Mouse (Mus musculus): ENCODE results near the gene Nudt22. TPM values are rescaled to one million over a fixed set of nuclear protein-coding genes. Genes with fewer than 3 reads are reported as not detected.

Gene Nudt22
- polyA plus RNA-seq, 1 experiment from 2014 or later, result 19.1 TPM

- peaks cover 51% of the 10 kb centered on the region for H3K4me1 ChIP-seq
- H3K27ac ChIP-seq (replicated peaks), result peak overlapping the region; percentile 82
- no peaks in the 10 kb centered on the region for H3K9me3 ChIP-seq (replicated peaks)
- DNase-seq (ENCODE audit: low spot score), result peak; percentile 73
- peaks cover 60% of the 10 kb centered on the region for H3K27me3 ChIP-seq (ENCODE audit: low read depth, poor library complexity, severe bottlenecking)
- peaks cover 10% of the 10 kb centered on the region for H3K36me3 ChIP-seq
- WGBS, result 2% methylated on average over 44 of the region's 55 CpGs
- peak overlapping the region; percentile 64 for H3K4me3 ChIP-seq
Observed at GRCm38 (mm10) chr19:6969665-6970381, 26.1 kb downstream of the Nudt22 start.

GRCm38 (mm10) chr19:6969291-6969664, 26.6 kb downstream of the Nudt22 start:
- H3K27me3 ChIP-seq (ENCODE audit: low read depth, poor library complexity, severe bottlenecking), result peaks cover 60% of the 10 kb centered on the region
- peak overlapping the region; percentile 82 for H3K27ac ChIP-seq (replicated peaks)
- H3K36me3 ChIP-seq, result peaks cover 15% of the 10 kb centered on the region
- H3K9me3 ChIP-seq (replicated peaks), result no peaks in the 10 kb centered on the region
- under 1% methylated on average over 20 of the region's 20 CpGs for WGBS
- H3K4me3 ChIP-seq, result peak overlapping the region; percentile 64
- no peak for DNase-seq (ENCODE audit: low spot score)
- H3K4me1 ChIP-seq, result peaks cover 50% of the 10 kb centered on the region

- Histone ChIP-seq H3K27ac (replicated peaks) (peak overlapping the region; percentile 82), H3K27me3 (ENCODE audit: low read depth, poor library complexity, severe bottlenecking) (peaks cover 60% of the 10 kb centered on the region), H3K4me1 (peaks cover 44% of the 10 kb centered on the region), H3K9me3 (replicated peaks) (no peaks in the 10 kb centered on the region), H3K36me3 (peaks cover 18% of the 10 kb centered on the region), H3K4me3 (peak overlapping the region; percentile 64)
- no peak for DNase-seq (ENCODE audit: low spot score)
- 13% methylated on average over 15 of the region's 15 CpGs for WGBS
Observed at GRCm38 (mm10) chr19:6968491-6969271, 27.2 kb downstream of the Nudt22 start.

GRCm38 (mm10) chr19:6956461-6956860, 39.5 kb downstream of the Nudt22 start:
- Histone ChIP-seq H3K4me3 (no peak overlapping the region), H3K27ac (replicated peaks) (no peak overlapping the region), H3K27me3 (ENCODE audit: low read depth, poor library complexity, severe bottlenecking) (no peaks in the 10 kb centered on the region), H3K9me3 (replicated peaks) (no peaks in the 10 kb centered on the region), H3K4me1 (peaks cover 19% of the 10 kb centered on the region), H3K36me3 (peaks cover 64% of the 10 kb centered on the region)
- no peak for DNase-seq (ENCODE audit: low spot score)
- 88% methylated on average over 10 of the region's 10 CpGs for WGBS

GRCm38 (mm10) chr19:6955424-6955823, 40.5 kb downstream of the Nudt22 start:
- Histone ChIP-seq H3K4me1 (peaks cover 20% of the 10 kb centered on the region), H3K4me3 (no peak overlapping the region), H3K9me3 (replicated peaks) (no peaks in the 10 kb centered on the region), H3K36me3 (peaks cover 62% of the 10 kb centered on the region), H3K27ac (replicated peaks) (0 out of 2 replicates have a peak overlapping the region, but pooled peaks have one; percentile 4), H3K27me3 (ENCODE audit: low read depth, poor library complexity, severe bottlenecking) (no peaks in the 10 kb centered on the region)
- 85% methylated on average over 7 of the region's 7 CpGs for WGBS
- no peak for DNase-seq (ENCODE audit: low spot score)

GRCm38 (mm10) chr19:6954046-6954445, 41.9 kb downstream of the Nudt22 start:
- H3K4me1 ChIP-seq, result peaks cover 33% of the 10 kb centered on the region
- no peaks in the 10 kb centered on the region for H3K27me3 ChIP-seq (ENCODE audit: low read depth, poor library complexity, severe bottlenecking)
- H3K4me3 ChIP-seq, result no peak overlapping the region
- no peak overlapping the region for H3K27ac ChIP-seq (replicated peaks)
- H3K9me3 ChIP-seq (replicated peaks), result no peaks in the 10 kb centered on the region
- DNase-seq (ENCODE audit: low spot score), result no peak
- WGBS, result 62% methylated on average over 9 of the region's 9 CpGs
- H3K36me3 ChIP-seq, result peaks cover 49% of the 10 kb centered on the region

GRCm38 (mm10) chr19:6952712-6953037, 43.2 kb downstream of the Nudt22 start:
- WGBS, result 28% methylated on average over 3 of the region's 3 CpGs
- Histone ChIP-seq H3K4me3 (peak overlapping the region; percentile 72), H3K27me3 (ENCODE audit: low read depth, poor library complexity, severe bottlenecking) (no peaks in the 10 kb centered on the region), H3K27ac (replicated peaks) (peak overlapping the region; percentile 97), H3K9me3 (replicated peaks) (no peaks in the 10 kb centered on the region), H3K36me3 (peaks cover 35% of the 10 kb centered on the region), H3K4me1 (peaks cover 33% of the 10 kb centered on the region)
- DNase-seq (ENCODE audit: low spot score), result no peak

GRCm38 (mm10) chr19:6951994-6952711, 43.8 kb downstream of the Nudt22 start:
- 4% methylated on average over 31 of the region's 31 CpGs for WGBS
- peak overlapping the region; percentile 72 for H3K4me3 ChIP-seq
- H3K27me3 ChIP-seq (ENCODE audit: low read depth, poor library complexity, severe bottlenecking), result no peaks in the 10 kb centered on the region
- peaks cover 33% of the 10 kb centered on the region for H3K4me1 ChIP-seq
- peak overlapping the region; percentile 97 for H3K27ac ChIP-seq (replicated peaks)
- DNase-seq (ENCODE audit: low spot score), result peak; percentile 69
- H3K9me3 ChIP-seq (replicated peaks), result no peaks in the 10 kb centered on the region
- H3K36me3 ChIP-seq, result peaks cover 31% of the 10 kb centered on the region

- Histone ChIP-seq H3K36me3 (peaks cover 25% of the 10 kb centered on the region), H3K4me3 (peak overlapping the region; percentile 72), H3K27me3 (ENCODE audit: low read depth, poor library complexity, severe bottlenecking) (no peaks in the 10 kb centered on the region), H3K9me3 (replicated peaks) (no peaks in the 10 kb centered on the region), H3K27ac (replicated peaks) (peak overlapping the region; percentile 97), H3K4me1 (peaks cover 33% of the 10 kb centered on the region)
- under 1% methylated on average over 35 of the region's 35 CpGs for WGBS
- DNase-seq (ENCODE audit: low spot score), result peak; percentile 94
Observed at GRCm38 (mm10) chr19:6951381-6951968, 44.4 kb downstream of the Nudt22 start.

- WGBS, result under 1% methylated on average over 28 of the region's 28 CpGs
- no peaks in the 10 kb centered on the region for H3K27me3 ChIP-seq (ENCODE audit: low read depth, poor library complexity, severe bottlenecking)
Observed at GRCm38 (mm10) chr19:6950613-6951153, 45.2 kb downstream of the Nudt22 start.

GRCm38 (mm10) chr19:6949951-6950350, 46.0 kb downstream of the Nudt22 start:
- DNase-seq (ENCODE audit: low spot score), result no peak
- H3K36me3 ChIP-seq, result peaks cover 22% of the 10 kb centered on the region
- 59% methylated on average over 5 of the region's 5 CpGs for WGBS
- no peaks in the 10 kb centered on the region for H3K9me3 ChIP-seq (replicated peaks)
- peak overlapping the region; percentile 97 for H3K27ac ChIP-seq (replicated peaks)
- peaks cover 33% of the 10 kb centered on the region for H3K4me1 ChIP-seq
- H3K4me3 ChIP-seq, result peak overlapping the region; percentile 72
- no peaks in the 10 kb centered on the region for H3K27me3 ChIP-seq (ENCODE audit: low read depth, poor library complexity, severe bottlenecking)

More at GRCm38 (mm10) chr19:6950613-6951153, 45.2 kb downstream of the Nudt22 start:
- DNase-seq (ENCODE audit: low spot score), result peak; percentile 77
- H3K4me3 ChIP-seq, result peak overlapping the region; percentile 72
- no peaks in the 10 kb centered on the region for H3K9me3 ChIP-seq (replicated peaks)
- peak overlapping the region; percentile 97 for H3K27ac ChIP-seq (replicated peaks)
- peaks cover 33% of the 10 kb centered on the region for H3K4me1 ChIP-seq
- peaks cover 23% of the 10 kb centered on the region for H3K36me3 ChIP-seq

GRCm38 (mm10) chr19:6949532-6949931, 46.4 kb downstream of the Nudt22 start:
- Histone ChIP-seq H3K27me3 (ENCODE audit: low read depth, poor library complexity, severe bottlenecking) (no peaks in the 10 kb centered on the region), H3K36me3 (peaks cover 21% of the 10 kb centered on the region), H3K4me1 (peaks cover 33% of the 10 kb centered on the region), H3K27ac (replicated peaks) (peak overlapping the region; percentile 97), H3K9me3 (replicated peaks) (no peaks in the 10 kb centered on the region), H3K4me3 (peak overlapping the region; percentile 72; the same call in 1 of the 2 replicates)
- 90% methylated on average over 5 of the region's 5 CpGs for WGBS
- no peak for DNase-seq (ENCODE audit: low spot score)
